Mouse (Mus musculus) spleen, adult 12 weeks (tissue): Measurements from ENCODE around the gene Ccnq.

Experiments used
- DNase-seq: peaks from one replicate; pipeline ENCODE4 v3.0.0; 2022; ENCODE audit warnings: low spot score

Gene Ccnq

GRCm38 (mm10) chr11:78750885-78751842 is at the start of gene Ccnq:
TSS of gene Ccnq (minus strand) at chr11:78751729.
- peak; percentile 69 for DNase-seq

- DNase-seq, result no peak
Measured at GRCm38 (mm10) chr11:78801094-78801493, 49.6 kb upstream of the Ccnq start.

GRCm38 (mm10) chr11:78796072-78796729 is 44.7 kb upstream of the Ccnq start:
- no peak for DNase-seq

GRCm38 (mm10) chr11:78793116-78793515 is 41.6 kb upstream of the Ccnq start:
- DNase-seq, result no peak

- DNase-seq, result no peak
Measured at GRCm38 (mm10) chr11:78792465-78792864, 40.9 kb upstream of the Ccnq start.

- DNase-seq, result no peak
Measured at GRCm38 (mm10) chr11:78792055-78792454, 40.5 kb upstream of the Ccnq start.

- DNase-seq, result no peak
Measured at GRCm38 (mm10) chr11:78791582-78791981, 40.1 kb upstream of the Ccnq start.

- DNase-seq, result no peak
Measured at GRCm38 (mm10) chr11:78789370-78790060, 38.0 kb upstream of the Ccnq start.

- DNase-seq, result no peak
Measured at GRCm38 (mm10) chr11:78786013-78786431, 34.5 kb upstream of the Ccnq start.

- DNase-seq, result no peak
Measured at GRCm38 (mm10) chr11:78782791-78783347, 31.3 kb upstream of the Ccnq start.

- DNase-seq, result no peak
Measured at GRCm38 (mm10) chr11:78782326-78782725, 30.8 kb upstream of the Ccnq start.

- no peak for DNase-seq
Measured at GRCm38 (mm10) chr11:78780571-78780970, 29.0 kb upstream of the Ccnq start.

GRCm38 (mm10) chr11:78780002-78780401 is 28.5 kb upstream of the Ccnq start:
- DNase-seq, result no peak

GRCm38 (mm10) chr11:78777851-78778680 is 26.5 kb upstream of the Ccnq start:
- no peak for DNase-seq

- DNase-seq, result no peak
Measured at GRCm38 (mm10) chr11:78771751-78772283, 20.3 kb upstream of the Ccnq start.

- DNase-seq, result no peak
Measured at GRCm38 (mm10) chr11:78770436-78770835, 18.9 kb upstream of the Ccnq start.

- DNase-seq, result no peak
Measured at GRCm38 (mm10) chr11:78768778-78769177, 17.2 kb upstream of the Ccnq start.

- no peak for DNase-seq
Measured at GRCm38 (mm10) chr11:78766069-78766830, 14.7 kb upstream of the Ccnq start.

- no peak for DNase-seq
Measured at GRCm38 (mm10) chr11:78764820-78765219, 13.3 kb upstream of the Ccnq start.

GRCm38 (mm10) chr11:78764304-78764703 is 12.8 kb upstream of the Ccnq start:
- no peak for DNase-seq
